Mouse (Mus musculus) limb, embryonic 11.5 days (tissue): ENCODE data around the gene Pawr. TPM values are rescaled to one million over a fixed set of nuclear protein-coding genes. Genes with fewer than 3 reads are reported as not detected.
A peak's percentile ranks its signal among the peaks of the same experiment; 100 is the strongest.

Experiments
- ATAC-seq: fragments of 200-750 bp; cut with Nextera tagmentation; 2 replicates; pipeline ENCODE4 v1.8.0; 2017; ENCODE audit warnings: low read depth; ENCODE audit not compliant: insufficient number of reproducible peaks, low FRiP score, low TSS enrichment
- DNase-seq: peaks from one replicate; pipeline ENCODE4 v3.0.0-alpha.2; 2015; ENCODE audit warnings: low spot score
- H3K27ac ChIP-seq: fragments of 300-500 bp; sonication (generic); replicated peaks from 2 replicates; pipeline ENCODE4 v1.5.1; 2014; ENCODE audit warnings: low read depth, mild to moderate bottlenecking, low read length
- H3K27me3 ChIP-seq: fragments of 300-500 bp; sonication (generic); 2 replicates; pipeline ENCODE4 v1.6.1; 2014; ENCODE audit warnings: mild to moderate bottlenecking, low read length, mixed read lengths; ENCODE audit not compliant: control insufficient read depth, insufficient read depth
- H3K36me3 ChIP-seq: fragments of 300-500 bp; sonication (generic); 2 replicates; pipeline ENCODE4 v1.6.1; 2014; ENCODE audit warnings: mild to moderate bottlenecking, low read length, moderate library complexity, mixed read lengths; ENCODE audit not compliant: control insufficient read depth, insufficient read depth
- H3K4me1 ChIP-seq: fragments of 300-500 bp; sonication (generic); 2 replicates; pipeline ENCODE4 v1.6.1; 2014; ENCODE audit warnings: low read length, mixed read lengths; ENCODE audit not compliant: control insufficient read depth, insufficient read depth
- H3K4me2 ChIP-seq: fragments of 300-500 bp; sonication (generic); 2 replicates; pipeline ENCODE4 v1.6.1; 2014; ENCODE audit warnings: low read depth, mild to moderate bottlenecking, moderate library complexity; ENCODE audit not compliant: severe bottlenecking
- H3K4me3 ChIP-seq: fragments of 300-500 bp; sonication (generic); 2 replicates; pipeline ENCODE4 v1.5.1; 2014; ENCODE audit warnings: low read depth, low read length
- H3K9ac ChIP-seq: fragments of 300-500 bp; sonication (generic); 2 replicates; pipeline ENCODE4 v1.6.1; 2014; ENCODE audit warnings: mild to moderate bottlenecking, low read length
- H3K9me3 ChIP-seq: fragments of 300-500 bp; sonication (generic); 2 replicates; pipeline ENCODE4 v1.6.1; 2016; ENCODE audit warnings: low read length; ENCODE audit not compliant: control insufficient read depth
- WGBS: fragments of 180-500 bp; shearing (Covaris S2); extraction: QIAGEN DNeasy Blood & Tissue Kit; methylation state at CpG from one replicate; pipeline ENCODE4 v1.1.7; 2014; 5-methylcytosine and 5-hydroxymethylcytosine counted together
- polyA plus RNA-seq: library from polyadenylated mRNA; unstranded; fragments of >200 nt; fragmentation: Nextera tagmentation; extraction: Ambion mirVana; gene quantifications from 2 replicates; pipeline ENCODE4 v1.2.1, GENCODE M21; 2014

Pawr gene
- polyA plus RNA-seq, 1 experiment from 2014 or later = 4.9 TPM

DNA sequence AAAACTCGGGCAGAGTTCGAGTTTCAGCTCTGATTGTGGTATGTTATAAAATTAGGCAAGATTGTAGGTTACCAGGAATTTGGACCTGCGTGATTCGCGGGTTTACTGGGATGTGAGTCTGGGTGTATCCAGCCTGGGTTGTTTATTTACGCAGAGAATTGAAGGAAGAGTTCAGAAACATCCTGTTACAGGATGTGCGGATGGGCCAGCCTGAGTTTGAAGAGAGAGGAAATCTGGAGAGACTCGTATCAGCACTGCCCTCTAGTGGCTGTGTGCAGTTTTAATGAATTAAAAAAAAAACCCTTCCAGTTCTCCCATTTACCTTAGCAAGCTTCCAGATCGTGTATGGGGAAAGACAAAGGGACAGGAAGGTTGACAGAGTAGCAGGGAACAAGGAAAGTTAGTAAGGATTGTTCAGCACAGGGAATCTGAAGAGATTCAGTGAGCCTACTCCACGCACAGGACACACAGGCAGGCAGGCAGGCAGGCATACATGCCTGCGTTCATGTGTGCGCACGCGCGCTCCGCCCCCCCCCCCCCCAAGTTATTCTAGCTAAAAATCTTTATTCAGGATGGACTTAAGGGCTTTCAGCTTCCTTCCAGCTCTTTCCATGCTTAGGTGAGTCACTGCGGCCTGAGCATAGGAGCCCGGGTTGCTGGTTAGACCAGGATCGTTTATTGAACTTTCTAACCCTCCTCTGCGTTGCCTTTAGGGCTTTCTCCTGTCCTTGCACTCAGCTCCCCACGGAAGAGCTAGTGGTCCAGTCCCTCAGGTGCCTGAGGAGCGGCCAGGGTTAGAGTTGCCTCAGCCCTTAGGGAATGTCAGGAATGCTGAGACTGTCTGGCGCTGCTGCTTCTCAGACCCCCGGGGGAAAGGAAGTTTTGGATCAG lies 114.4 kb downstream of the Pawr start:
- ATAC-seq = peak; percentile 56
- 11% methylated on average over 24 of the region's 24 CpGs for WGBS
- H3K9me3 ChIP-seq = no peaks in the 10 kb centered on the region
- H3K27ac ChIP-seq = no peak overlapping the region
- DNase-seq = peak; percentile 75
- peak overlapping the region; percentile 49 for H3K9ac ChIP-seq
- no peaks in the 10 kb centered on the region for H3K4me1 ChIP-seq
- no peaks in the 10 kb centered on the region for H3K27me3 ChIP-seq
- no peaks in the 10 kb centered on the region for H3K36me3 ChIP-seq
- peak overlapping the region; percentile 28 for H3K4me3 ChIP-seq
- H3K4me2 ChIP-seq = peak overlapping the region; percentile 50

DNA sequence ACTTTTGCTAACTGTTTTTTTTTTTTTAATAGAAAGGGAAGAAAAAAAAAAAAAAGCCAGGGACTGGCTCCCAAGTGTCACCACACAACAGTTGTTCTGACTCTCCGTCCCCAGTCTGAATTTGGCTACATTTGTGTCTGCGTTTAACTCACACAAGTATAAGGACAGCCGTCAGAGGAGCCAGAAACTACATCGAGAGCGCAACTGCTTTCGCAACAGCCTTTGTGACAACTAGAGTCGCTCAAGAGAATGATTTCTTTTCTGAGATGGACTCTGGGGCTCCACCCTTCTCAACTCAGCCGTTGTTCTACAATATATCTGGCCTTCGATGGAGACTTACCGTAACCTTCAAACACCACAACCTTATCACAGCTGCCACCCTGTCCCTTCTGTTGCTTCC lies 115.3 kb downstream of the Pawr start:
- H3K27ac ChIP-seq = no peak overlapping the region
- H3K4me3 ChIP-seq = no peak overlapping the region
- H3K9me3 ChIP-seq = no peaks in the 10 kb centered on the region
- no peaks in the 10 kb centered on the region for H3K27me3 ChIP-seq
- ATAC-seq = no peak
- H3K36me3 ChIP-seq = no peaks in the 10 kb centered on the region
- 82% methylated on average over 10 of the region's 10 CpGs for WGBS
- H3K9ac ChIP-seq = no peak overlapping the region
- no peak for DNase-seq
- H3K4me2 ChIP-seq = no peak overlapping the region
- no peaks in the 10 kb centered on the region for H3K4me1 ChIP-seq

DNA sequence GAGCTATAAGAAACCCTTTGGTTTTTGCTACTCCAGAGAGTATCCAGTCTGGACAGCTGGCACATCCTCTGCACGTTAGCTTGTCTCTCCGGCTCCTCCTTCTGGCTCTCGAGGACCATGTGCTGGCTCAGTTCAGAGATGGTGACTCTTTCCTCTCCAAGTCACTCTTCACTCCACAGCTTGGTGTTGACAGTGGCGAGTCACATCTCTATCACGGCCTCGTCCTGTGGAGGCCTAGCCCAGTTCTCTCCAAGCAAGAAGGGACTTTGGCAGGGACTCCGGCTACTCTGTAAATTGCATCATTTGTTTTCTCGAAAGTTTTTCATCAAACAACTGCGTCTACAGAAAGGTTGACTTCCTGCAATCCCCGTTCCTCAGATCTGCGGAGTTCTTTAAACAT lies 116.5 kb downstream of the Pawr start:
- ATAC-seq = no peak
- H3K27ac ChIP-seq = no peak overlapping the region
- H3K4me3 ChIP-seq = no peak overlapping the region
- H3K36me3 ChIP-seq = no peaks in the 10 kb centered on the region
- no peaks in the 10 kb centered on the region for H3K4me1 ChIP-seq
- no peaks in the 10 kb centered on the region for H3K9me3 ChIP-seq
- H3K27me3 ChIP-seq = no peaks in the 10 kb centered on the region
- no peak overlapping the region for H3K4me2 ChIP-seq
- 85% methylated on average over 11 of the region's 11 CpGs for WGBS
- H3K9ac ChIP-seq = no peak overlapping the region
- DNase-seq = no peak

DNA sequence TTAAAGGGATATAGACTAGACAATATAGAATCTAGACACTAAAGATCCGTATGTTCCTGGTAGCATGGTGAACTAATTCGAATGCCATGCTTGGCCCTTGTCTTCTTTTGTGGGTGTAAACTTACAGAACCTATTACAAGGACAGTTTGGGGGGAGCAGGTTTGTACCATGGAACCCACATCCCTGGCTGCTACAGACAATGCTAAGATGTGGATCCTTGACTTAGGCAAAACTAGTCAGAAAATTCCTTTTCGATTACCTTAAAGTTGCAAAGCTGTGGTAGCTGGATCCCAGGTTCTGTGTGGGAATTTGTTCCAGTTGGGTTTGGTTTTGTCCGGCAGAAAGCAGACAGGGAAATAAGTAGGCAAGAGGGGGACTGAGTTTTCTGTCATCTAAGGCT lies 118.5 kb downstream of the Pawr start:
- no peaks in the 10 kb centered on the region for H3K4me1 ChIP-seq
- H3K36me3 ChIP-seq = no peaks in the 10 kb centered on the region
- WGBS = 83% methylated on average over 4 of the region's 4 CpGs
- H3K4me2 ChIP-seq = no peak overlapping the region
- no peaks in the 10 kb centered on the region for H3K27me3 ChIP-seq
- ATAC-seq (no peak), DNase-seq (no peak)
- no peak overlapping the region for H3K9ac ChIP-seq
- H3K9me3 ChIP-seq = no peaks in the 10 kb centered on the region
- no peak overlapping the region for H3K4me3 ChIP-seq
- no peak overlapping the region for H3K27ac ChIP-seq

GRCm38 (mm10) chr10:108451516-108451915 lies 119.6 kb downstream of the Pawr start:
- DNase-seq (no peak), ATAC-seq (no peak)
- Histone ChIP-seq H3K9ac (no peak overlapping the region), H3K9me3 (no peaks in the 10 kb centered on the region), H3K36me3 (no peaks in the 10 kb centered on the region), H3K27ac (no peak overlapping the region), H3K4me3 (no peak overlapping the region), H3K4me2 (no peak overlapping the region), H3K4me1 (no peaks in the 10 kb centered on the region), H3K27me3 (no peaks in the 10 kb centered on the region)
- 95% methylated on average over 8 of the region's 8 CpGs for WGBS

DNA sequence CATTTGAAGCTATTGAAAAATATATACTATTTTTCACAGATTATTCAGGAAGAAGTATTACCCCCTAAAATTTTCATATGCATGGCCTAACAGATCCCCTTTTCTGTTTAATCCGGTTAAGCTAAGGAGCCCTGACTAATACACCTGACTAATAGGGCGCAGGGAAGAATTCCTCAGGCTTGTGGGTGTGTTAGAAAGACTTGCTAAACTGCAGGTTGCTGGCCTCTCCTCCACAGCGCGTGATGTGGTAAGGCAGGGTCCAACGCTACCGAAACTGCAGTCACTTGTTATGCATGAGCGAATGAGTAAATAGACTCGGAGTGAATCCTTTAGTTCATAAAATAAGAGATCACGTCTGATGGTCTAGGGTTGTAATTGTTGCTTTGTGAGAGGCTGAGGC lies 120.5 kb downstream of the Pawr start:
- Histone ChIP-seq H3K4me3 (no peak overlapping the region), H3K4me1 (no peaks in the 10 kb centered on the region), H3K27me3 (no peaks in the 10 kb centered on the region), H3K27ac (no peak overlapping the region), H3K36me3 (no peaks in the 10 kb centered on the region), H3K9ac (no peak overlapping the region), H3K4me2 (no peak overlapping the region), H3K9me3 (no peaks in the 10 kb centered on the region)
- ATAC-seq (no peak), DNase-seq (no peak)
- WGBS = 96% methylated on average over 9 of the region's 9 CpGs

DNA sequence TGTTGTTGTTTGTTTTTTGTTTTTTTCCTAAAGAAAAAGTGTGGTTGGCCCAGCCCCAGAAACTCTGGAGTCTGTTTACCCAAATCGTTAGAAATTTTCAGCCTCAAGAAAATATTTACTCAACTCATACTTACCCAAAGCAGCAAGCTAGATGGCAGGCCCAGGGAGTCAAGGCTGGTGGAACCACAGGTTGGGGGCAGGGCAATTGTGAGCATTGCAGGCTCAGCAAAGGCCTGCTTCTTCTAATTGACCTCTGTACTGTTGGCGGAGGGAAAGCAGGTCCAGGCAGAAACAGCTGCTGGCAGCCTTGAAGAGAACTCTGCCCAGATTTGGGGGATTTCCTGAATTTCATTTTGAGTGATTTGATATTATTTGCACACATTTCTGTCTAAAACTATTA lies 121.6 kb downstream of the Pawr start:
- H3K9me3 ChIP-seq = no peaks in the 10 kb centered on the region
- no peak overlapping the region for H3K9ac ChIP-seq
- WGBS = 45% methylated on average over 2 of the region's 2 CpGs
- H3K4me3 ChIP-seq = no peak overlapping the region
- H3K4me1 ChIP-seq = no peaks in the 10 kb centered on the region
- no peaks in the 10 kb centered on the region for H3K27me3 ChIP-seq
- no peak for ATAC-seq
- no peak overlapping the region for H3K4me2 ChIP-seq
- H3K36me3 ChIP-seq = no peaks in the 10 kb centered on the region
- DNase-seq = peak; percentile 38
- no peak overlapping the region for H3K27ac ChIP-seq

DNA sequence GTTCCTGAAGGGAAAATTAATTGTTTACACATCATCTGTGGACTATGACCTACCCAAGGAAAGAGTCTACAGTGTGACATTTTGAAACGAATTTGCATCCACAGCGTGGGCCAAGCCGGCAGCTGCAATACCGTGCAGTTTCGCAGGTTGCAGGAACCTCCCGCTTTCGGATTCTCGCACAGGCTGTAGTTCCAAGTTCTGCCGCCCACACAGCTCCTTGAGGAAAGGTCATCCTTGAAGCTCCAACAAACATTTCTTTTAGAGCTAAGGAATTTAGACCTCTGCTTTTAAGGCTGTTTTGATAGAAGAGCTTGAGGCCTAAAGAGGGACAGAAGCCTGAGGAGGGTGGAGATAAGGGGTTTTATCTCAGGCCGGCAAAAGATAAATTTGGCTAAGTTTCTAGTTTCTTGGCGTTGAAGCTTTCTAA lies 122.8 kb downstream of the Pawr start:
- ATAC-seq (no peak), DNase-seq (no peak)
- Histone ChIP-seq H3K36me3 (no peaks in the 10 kb centered on the region), H3K4me3 (no peak overlapping the region), H3K4me1 (no peaks in the 10 kb centered on the region), H3K27ac (no peak overlapping the region), H3K9me3 (no peaks in the 10 kb centered on the region), H3K27me3 (no peaks in the 10 kb centered on the region), H3K4me2 (no peak overlapping the region), H3K9ac (no peak overlapping the region)
- WGBS = 92% methylated on average over 11 of the region's 11 CpGs

DNA sequence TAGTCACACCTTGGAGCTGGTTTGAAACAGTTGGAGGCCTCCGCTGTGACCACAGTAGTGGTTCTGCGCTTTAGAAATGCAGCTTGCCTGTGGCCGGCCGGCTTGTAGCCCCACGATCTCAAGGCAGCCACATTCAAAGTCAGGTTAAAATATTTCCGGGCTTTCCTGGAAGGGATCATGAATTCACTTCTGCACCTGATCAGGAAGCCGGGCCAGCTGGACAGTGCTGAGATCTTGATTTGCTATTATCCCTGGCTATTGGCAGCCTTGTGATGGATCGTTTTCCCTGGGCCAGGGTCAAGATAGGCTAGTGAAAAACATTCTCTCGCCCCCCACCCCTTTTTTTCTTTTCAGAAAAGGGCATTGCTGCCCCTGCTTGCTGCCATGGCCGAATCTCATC lies 123.3 kb downstream of the Pawr start:
- no peak overlapping the region for H3K9ac ChIP-seq
- 76% methylated on average over 10 of the region's 10 CpGs for WGBS
- H3K4me1 ChIP-seq = no peaks in the 10 kb centered on the region
- H3K36me3 ChIP-seq = no peaks in the 10 kb centered on the region
- DNase-seq = no peak
- no peak overlapping the region for H3K27ac ChIP-seq
- H3K4me2 ChIP-seq = no peak overlapping the region
- ATAC-seq = no peak
- no peaks in the 10 kb centered on the region for H3K9me3 ChIP-seq
- H3K4me3 ChIP-seq = no peak overlapping the region
- H3K27me3 ChIP-seq = no peaks in the 10 kb centered on the region
